Mouse (Mus musculus): Measurements from ENCODE around the gene Atraid. TPM values are rescaled to one million over a fixed set of nuclear protein-coding genes. Genes with fewer than 3 reads are reported as not detected.
A peak's percentile ranks its signal among the peaks of the same experiment; 100 is the strongest.
"Not testable (repeated sequence)": the region's sequence is repeated elsewhere in the genome, so short reads cannot be mapped to it uniquely, and the experiment has no call there.

Atraid gene
- polyA plus RNA-seq, 1 experiment from 2014 or later, result 200 TPM

DNA sequence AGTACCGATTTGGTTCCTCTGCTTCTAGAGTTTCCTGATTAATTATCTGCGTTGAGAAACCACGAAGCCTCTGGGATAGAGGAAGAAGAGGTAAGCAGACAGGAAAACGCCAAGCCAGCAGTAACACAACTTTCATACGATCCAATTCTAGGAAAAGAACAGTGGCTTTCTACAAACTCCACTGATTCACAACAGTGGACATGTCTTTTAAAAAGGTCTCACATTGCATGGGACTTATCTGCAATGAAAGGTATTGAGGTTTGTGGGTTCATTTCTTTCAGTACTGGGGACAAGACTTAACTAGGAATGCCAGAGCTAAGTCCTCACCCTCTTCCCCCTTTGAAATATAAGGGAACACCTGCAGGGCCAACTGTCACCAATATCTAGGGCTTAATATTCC lies 1.0 kb upstream of the Atraid start:
- no peak for ATAC-seq
- no peak for DNase-seq (ENCODE audit: low spot score)
- Histone ChIP-seq H3K4me2 (ENCODE audit: low read length) (peak overlapping the region; percentile 84), H3K4me3 (ENCODE audit: low read depth, low read length) (peak overlapping the region; percentile 72), H3K36me3 (ENCODE audit: control insufficient read depth, insufficient read depth, low read length) (peaks cover 23% of the 10 kb centered on the region), H3K9me3 (replicated peaks; ENCODE audit: control insufficient read depth, low read length) (no peaks in the 10 kb centered on the region), H3K9ac (ENCODE audit: low read length) (peak overlapping the region; percentile 85; the same call in 1 of the 2 replicates), H3K27ac (ENCODE audit: low read depth, low read length) (no peak overlapping the region), H3K4me1 (ENCODE audit: control insufficient read depth, insufficient read depth, low read length) (no peaks in the 10 kb centered on the region), H3K27me3 (replicated peaks; ENCODE audit: control insufficient read depth, insufficient read depth, low read length) (no peaks in the 10 kb centered on the region)
- WGBS, result 84% methylated on average over 5 of the region's 5 CpGs

DNA sequence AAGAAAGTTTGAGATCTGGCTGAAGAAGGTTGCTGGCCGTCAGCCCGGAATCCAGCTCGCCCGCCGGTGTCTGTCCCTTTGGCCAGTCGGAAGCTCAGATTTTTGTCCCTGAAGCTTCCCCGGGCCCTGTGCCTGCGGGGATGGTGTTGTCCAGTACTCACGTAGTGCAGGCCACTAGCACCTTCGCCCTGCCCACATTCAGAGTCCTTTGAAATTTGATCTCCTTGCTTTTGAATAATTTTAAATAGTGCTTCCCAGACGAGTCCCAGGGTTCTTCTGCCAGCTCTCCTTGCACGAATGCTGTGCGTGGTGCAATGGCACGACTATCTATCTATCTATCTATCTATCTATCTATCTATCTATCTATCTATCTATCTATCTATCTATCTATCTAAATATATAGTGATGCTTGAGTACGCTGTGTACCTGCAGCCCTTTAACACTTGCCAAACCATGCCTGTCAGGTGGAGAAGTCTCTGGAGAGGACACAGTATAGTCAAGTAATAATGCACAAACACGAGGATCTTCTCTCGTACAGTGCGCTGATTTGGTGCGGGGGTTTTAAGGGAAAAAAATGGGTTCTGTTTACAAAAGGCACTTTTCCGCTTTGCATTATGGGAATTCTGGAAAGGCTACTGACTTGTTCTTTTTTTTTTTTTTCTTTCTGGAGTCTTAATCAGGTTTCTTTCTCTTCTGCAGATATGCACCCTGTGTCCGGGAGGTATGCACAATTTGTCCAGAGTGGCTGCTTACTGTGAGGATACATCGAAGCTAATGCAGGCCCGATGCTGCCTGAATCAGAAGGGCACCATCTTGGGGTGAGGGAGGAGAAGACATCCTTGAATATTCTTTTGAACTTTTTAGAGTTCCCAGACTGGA lies 890 bp downstream of the Atraid start, which contains the start of gene Slc5a6:
Slc5a6 (minus strand) TSS at position 162 of the 879 bp plus-strand sequence.
- Histone ChIP-seq H3K36me3 (ENCODE audit: control insufficient read depth, insufficient read depth, low read length) (peaks cover 14% of the 10 kb centered on the region), H3K4me2 (ENCODE audit: low read length) (peak within 1 kb of the TSS; percentile 84), H3K9me3 (replicated peaks; ENCODE audit: control insufficient read depth, low read length) (no peaks in the 10 kb centered on the region), H3K4me3 (ENCODE audit: low read depth, low read length) (peak within 1 kb of the TSS; percentile 72), H3K9ac (ENCODE audit: low read length) (peak within 1 kb of the TSS; percentile 85), H3K27ac (ENCODE audit: low read depth, low read length) (peak within 1 kb of the TSS; percentile 90), H3K27me3 (replicated peaks; ENCODE audit: control insufficient read depth, insufficient read depth, low read length) (no peaks in the 10 kb centered on the region), H3K4me1 (ENCODE audit: control insufficient read depth, insufficient read depth, low read length) (peaks cover 2% of the 10 kb centered on the region)
- 2% methylated on average over 23 of the region's 23 CpGs for WGBS
- DNase-seq (ENCODE audit: low spot score) (peak; percentile 75), ATAC-seq (peak; percentile 50)

DNA sequence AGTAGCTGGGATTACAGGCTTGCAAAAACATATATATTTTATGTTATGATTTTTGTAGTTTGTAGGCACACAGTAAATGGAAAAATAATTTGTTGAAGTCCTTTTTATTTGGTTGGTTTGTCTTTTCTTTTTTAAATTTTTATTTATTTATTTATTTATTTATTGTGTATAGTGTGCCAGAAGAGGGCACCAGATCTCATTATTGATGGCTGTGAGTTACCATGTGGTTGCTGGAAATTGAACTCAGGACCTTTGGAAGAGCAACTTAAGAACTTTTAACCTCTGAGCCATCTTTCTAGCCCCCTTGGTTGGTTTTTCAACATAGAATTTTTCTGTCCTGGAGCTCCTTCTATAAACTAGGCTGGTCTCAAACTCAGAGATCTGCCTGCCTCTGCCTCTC lies 2.3 kb downstream of the Atraid start:
- H3K36me3 ChIP-seq (ENCODE audit: control insufficient read depth, insufficient read depth, low read length), result peaks cover 7% of the 10 kb centered on the region; the same call in 1 of the 2 replicates
- no peak overlapping the region for H3K27ac ChIP-seq (ENCODE audit: low read depth, low read length)
- no peaks in the 10 kb centered on the region for H3K27me3 ChIP-seq (replicated peaks; ENCODE audit: control insufficient read depth, insufficient read depth, low read length)
- no peak overlapping the region for H3K9ac ChIP-seq (ENCODE audit: low read length)
- H3K4me2 ChIP-seq (ENCODE audit: low read length), result no peak overlapping the region
- DNase-seq (ENCODE audit: low spot score), result no peak
- no peak for ATAC-seq
- H3K9me3 ChIP-seq (replicated peaks; ENCODE audit: control insufficient read depth, low read length), result no peaks in the 10 kb centered on the region
- no peak overlapping the region for H3K4me3 ChIP-seq (ENCODE audit: low read depth, low read length)
- H3K4me1 ChIP-seq (ENCODE audit: control insufficient read depth, insufficient read depth, low read length), result peaks cover 7% of the 10 kb centered on the region

DNA sequence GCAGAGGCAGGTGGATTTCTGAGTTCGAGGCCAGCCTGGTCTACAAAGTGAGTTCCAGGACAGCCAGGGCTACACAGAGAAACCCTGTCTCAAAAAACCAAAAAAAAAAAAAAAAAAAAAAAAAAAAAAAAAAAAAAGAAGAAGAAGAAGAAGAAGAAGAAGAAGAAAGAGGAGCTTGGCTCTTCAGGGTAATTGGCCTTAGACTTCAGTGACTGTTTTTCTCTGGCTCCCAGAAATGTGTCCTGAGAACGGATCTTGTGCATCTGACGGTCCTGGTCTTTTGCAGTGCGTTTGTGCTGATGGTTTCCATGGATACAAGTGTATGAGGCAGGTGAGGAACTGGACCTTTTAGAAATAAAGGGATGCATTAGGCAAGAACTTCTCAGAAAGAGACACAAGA lies 5.6 kb downstream of the Atraid start:
- DNase-seq (ENCODE audit: low spot score), result not testable (repeated sequence)
- 47% methylated on average over 4 of the region's 4 CpGs for whole genome bisulfite sequencing

DNA sequence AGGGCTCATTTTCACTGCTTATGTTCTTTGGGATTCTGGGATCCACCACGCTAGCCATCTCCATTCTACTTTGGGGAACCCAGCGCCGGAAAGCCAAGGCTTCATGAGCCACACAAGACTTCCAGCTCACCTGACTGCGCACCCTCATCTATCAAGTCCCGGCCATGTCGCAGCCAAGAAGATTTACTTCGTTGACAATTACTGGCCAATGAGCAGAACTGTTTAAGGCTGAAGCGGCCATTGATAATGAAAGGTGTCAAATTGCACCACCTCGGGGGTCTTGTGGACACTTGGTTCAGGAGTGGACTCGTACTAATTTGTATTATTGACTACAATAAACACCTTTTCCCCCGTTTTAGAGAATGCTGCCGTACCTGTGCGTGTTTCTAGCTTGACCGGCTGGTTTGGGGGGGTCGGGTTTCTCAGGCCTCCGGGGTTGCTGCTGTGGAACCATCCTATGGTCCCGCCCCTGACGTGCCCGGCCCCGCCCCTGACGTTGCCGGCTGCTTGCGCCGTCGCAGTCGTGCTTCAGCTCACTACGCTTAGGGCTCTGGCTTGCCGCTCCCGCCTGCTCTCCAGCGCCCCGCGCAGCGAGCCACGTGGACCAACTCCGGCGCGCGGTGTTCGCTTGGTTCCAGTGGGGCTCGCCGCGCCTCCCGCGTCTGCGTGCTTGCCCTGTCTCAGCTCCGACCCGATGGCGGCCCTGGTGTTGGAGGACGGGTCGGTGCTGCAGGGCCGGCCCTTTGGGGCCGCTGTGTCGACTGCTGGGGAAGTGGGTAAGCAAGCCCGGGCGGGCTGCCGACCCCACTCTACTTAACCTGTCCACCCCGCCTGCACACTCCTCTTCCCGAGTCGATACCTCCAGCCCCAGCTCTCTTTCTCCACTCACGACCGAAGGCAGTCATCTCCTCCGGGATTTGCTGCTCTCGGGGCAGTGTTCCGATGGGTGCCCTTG lies 6.4 kb downstream of the Atraid start, which contains the start of gene Cad:
Cad (plus strand) TSS at position 520 of the 955 bp plus-strand sequence.
- under 1% methylated on average over 64 of the region's 64 CpGs for WGBS
- H3K27me3 ChIP-seq (replicated peaks; ENCODE audit: control insufficient read depth, insufficient read depth, low read length), result no peaks in the 10 kb centered on the region
- H3K4me2 ChIP-seq (ENCODE audit: low read length), result peak within 1 kb of the TSS; percentile 94
- peaks cover 14% of the 10 kb centered on the region for H3K4me1 ChIP-seq (ENCODE audit: control insufficient read depth, insufficient read depth, low read length)
- H3K27ac ChIP-seq (ENCODE audit: low read depth, low read length), result peak within 1 kb of the TSS; percentile 71; the same call in 1 of the 2 replicates
- peaks cover 25% of the 10 kb centered on the region for H3K36me3 ChIP-seq (ENCODE audit: control insufficient read depth, insufficient read depth, low read length)
- H3K9me3 ChIP-seq (replicated peaks; ENCODE audit: control insufficient read depth, low read length), result no peaks in the 10 kb centered on the region
- ATAC-seq (peak; percentile 99), DNase-seq (ENCODE audit: low spot score) (peak; percentile 95)
- peak within 1 kb of the TSS; percentile 63 for H3K4me3 ChIP-seq (ENCODE audit: low read depth, low read length)
- peak within 1 kb of the TSS; percentile 83 for H3K9ac ChIP-seq (ENCODE audit: low read length)

More for the DNA sequence above, 5.6 kb downstream of the Atraid start:
- not testable (repeated sequence) for H3K9me3 ChIP-seq (replicated peaks; ENCODE audit: control insufficient read depth, low read length); ATAC-seq; H3K27ac ChIP-seq (ENCODE audit: low read depth, low read length); H3K27me3 ChIP-seq (replicated peaks; ENCODE audit: control insufficient read depth, insufficient read depth, low read length)
- H3K4me2 ChIP-seq (ENCODE audit: low read length), result peak overlapping the region; percentile 94
- H3K4me3 ChIP-seq (ENCODE audit: low read depth, low read length), result peak overlapping the region; percentile 63; the same call in 1 of the 2 replicates
- H3K36me3 ChIP-seq (ENCODE audit: control insufficient read depth, insufficient read depth, low read length), result peaks cover 17% of the 10 kb centered on the region
- H3K4me1 ChIP-seq (ENCODE audit: control insufficient read depth, insufficient read depth, low read length), result peaks cover 14% of the 10 kb centered on the region
- peak overlapping the region; percentile 83 for H3K9ac ChIP-seq (ENCODE audit: low read length)

DNA sequence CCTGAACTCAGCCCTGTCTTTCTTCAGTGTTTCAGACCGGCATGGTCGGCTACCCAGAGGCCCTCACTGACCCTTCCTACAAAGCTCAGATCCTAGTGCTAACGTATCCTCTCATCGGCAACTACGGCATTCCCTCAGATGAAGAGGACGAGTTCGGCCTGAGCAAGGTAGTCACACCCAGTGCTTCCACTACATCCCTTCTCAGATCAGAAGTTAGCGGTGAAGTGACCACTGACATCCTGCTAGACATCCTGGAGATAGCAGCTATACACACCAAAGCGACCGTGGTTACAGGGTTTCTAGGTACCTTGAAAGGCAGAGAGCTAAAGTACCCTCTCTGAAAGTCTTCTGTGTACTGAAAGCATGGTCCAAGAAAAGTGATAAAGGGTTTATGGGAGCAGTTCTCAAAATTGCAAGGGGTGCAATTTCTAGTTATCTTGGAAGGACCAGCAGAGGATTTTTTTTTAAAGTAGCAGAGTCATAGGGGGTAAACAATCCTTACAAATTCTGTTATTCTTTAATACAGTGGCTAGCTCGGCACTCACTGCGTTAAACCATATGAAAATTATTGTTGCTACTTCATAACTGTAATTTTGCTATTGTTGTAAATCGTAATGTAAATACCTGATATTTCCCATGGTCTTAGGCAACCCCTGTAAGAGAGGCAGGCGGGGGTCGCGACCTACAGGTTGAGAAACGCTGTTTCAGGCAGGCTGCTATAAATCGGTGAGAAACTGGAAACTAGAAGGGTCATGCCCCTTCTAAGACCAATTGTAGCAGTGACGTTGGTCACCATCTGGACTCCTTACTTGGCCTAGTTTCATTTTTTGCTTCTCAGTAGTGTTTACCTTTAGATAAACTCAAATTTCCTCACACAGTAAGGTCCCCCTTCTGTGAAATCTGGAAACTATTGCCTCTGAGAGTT lies 7.4 kb downstream of the Atraid start:
- Histone ChIP-seq H3K9ac (ENCODE audit: low read length) (peak overlapping the region; percentile 83), H3K27ac (ENCODE audit: low read depth, low read length) (0 out of 2 replicates have a peak overlapping the region, but pooled peaks have one; percentile 71), H3K36me3 (ENCODE audit: control insufficient read depth, insufficient read depth, low read length) (peaks cover 35% of the 10 kb centered on the region), H3K4me3 (ENCODE audit: low read depth, low read length) (peak overlapping the region; percentile 63), H3K4me2 (ENCODE audit: low read length) (peak overlapping the region; percentile 94), H3K9me3 (replicated peaks; ENCODE audit: control insufficient read depth, low read length) (no peaks in the 10 kb centered on the region), H3K27me3 (replicated peaks; ENCODE audit: control insufficient read depth, insufficient read depth, low read length) (no peaks in the 10 kb centered on the region), H3K4me1 (ENCODE audit: control insufficient read depth, insufficient read depth, low read length) (peaks cover 14% of the 10 kb centered on the region)
- DNase-seq (ENCODE audit: low spot score) (no peak), ATAC-seq (no peak)
- 24% methylated on average over 19 of the region's 19 CpGs for WGBS

DNA sequence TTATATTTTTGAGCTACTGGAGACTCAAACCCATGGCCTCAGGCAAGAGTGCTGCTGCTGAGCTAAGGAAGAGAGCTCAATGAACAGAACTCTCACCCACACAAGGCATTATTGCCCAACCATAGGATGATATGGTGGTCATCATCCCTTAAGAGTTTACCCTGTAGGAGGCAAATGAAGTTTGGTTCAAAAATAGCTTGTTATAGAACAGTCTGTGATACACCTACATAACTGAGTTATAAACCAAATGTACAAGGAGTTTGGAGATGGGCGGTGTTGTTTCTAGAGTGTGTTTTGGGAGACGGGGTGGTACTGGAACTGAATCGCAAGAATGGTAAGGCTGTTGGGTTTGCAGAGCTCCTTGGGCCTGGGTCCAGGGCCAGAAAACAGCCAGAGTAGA lies 21.7 kb downstream of the Atraid start:
- Histone ChIP-seq H3K27me3 (replicated peaks; ENCODE audit: control insufficient read depth, insufficient read depth, low read length) (no peaks in the 10 kb centered on the region), H3K9me3 (replicated peaks; ENCODE audit: control insufficient read depth, low read length) (no peaks in the 10 kb centered on the region), H3K4me1 (ENCODE audit: control insufficient read depth, insufficient read depth, low read length) (no peaks in the 10 kb centered on the region), H3K36me3 (ENCODE audit: control insufficient read depth, insufficient read depth, low read length) (peaks cover 90% of the 10 kb centered on the region), H3K27ac (ENCODE audit: low read depth, low read length) (no peak overlapping the region), H3K4me3 (ENCODE audit: low read depth, low read length) (no peak overlapping the region), H3K4me2 (ENCODE audit: low read length) (no peak overlapping the region), H3K9ac (ENCODE audit: low read length) (no peak overlapping the region)
- 94% methylated on average over 3 of the region's 3 CpGs for WGBS
- ATAC-seq, result no peak
- no peak for DNase-seq (ENCODE audit: low spot score)

DNA sequence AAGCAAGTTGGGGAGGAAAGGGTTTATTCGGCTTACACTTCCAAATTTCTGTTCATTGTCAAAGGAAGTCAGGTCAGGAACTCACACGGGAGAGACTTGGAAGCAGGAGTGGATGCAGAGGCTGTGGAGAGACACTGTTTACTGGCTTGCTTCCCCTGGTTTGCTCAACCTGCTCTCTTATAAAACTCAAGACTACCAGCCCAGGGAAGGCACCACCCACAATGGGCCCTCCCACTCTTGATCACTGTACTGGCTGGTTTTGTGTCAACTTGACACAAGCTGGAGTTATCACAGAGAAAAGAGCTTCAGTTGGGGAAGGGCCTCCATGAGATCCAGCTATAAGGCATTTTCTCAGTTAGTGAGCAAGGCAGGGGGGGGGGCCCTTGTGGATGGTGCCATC lies 22.9 kb downstream of the Atraid start:
- ATAC-seq, result no peak
- Histone ChIP-seq H3K4me2 (ENCODE audit: low read length) (no peak overlapping the region), H3K36me3 (ENCODE audit: control insufficient read depth, insufficient read depth, low read length) (peaks cover 97% of the 10 kb centered on the region)

More for the DNA sequence above, 22.9 kb downstream of the Atraid start:
- Histone ChIP-seq H3K9ac (ENCODE audit: low read length) (no peak overlapping the region), H3K27me3 (replicated peaks; ENCODE audit: control insufficient read depth, insufficient read depth, low read length) (no peaks in the 10 kb centered on the region), H3K27ac (ENCODE audit: low read depth, low read length) (no peak overlapping the region), H3K4me1 (ENCODE audit: control insufficient read depth, insufficient read depth, low read length) (no peaks in the 10 kb centered on the region), H3K4me3 (ENCODE audit: low read depth, low read length) (no peak overlapping the region), H3K9me3 (replicated peaks; ENCODE audit: control insufficient read depth, low read length) (no peaks in the 10 kb centered on the region)
- DNase-seq (ENCODE audit: low spot score), result no peak
- 92% methylated on average over 2 of the region's 2 CpGs for WGBS
